Mouse (Mus musculus) lung, embryonic 15.5 days (tissue): ENCODE data around the gene Slmap. TPM values are rescaled to one million over a fixed set of nuclear protein-coding genes. Genes with fewer than 3 reads are reported as not detected.
"Not testable (repeated sequence)": the region's sequence is repeated elsewhere in the genome, so short reads cannot be mapped to it uniquely, and the experiment has no call there.

Experiments
- ATAC-seq: fragments of 200-750 bp; cut with Nextera tagmentation; 2 replicates; pipeline ENCODE4 v1.8.0; 2017; ENCODE audit warnings: moderate number of reproducible peaks, borderline replicate concordance; ENCODE audit not compliant: low FRiP score, low TSS enrichment; ENCODE audit errors: extremely low read depth
- H3K27ac ChIP-seq: fragments of 300-500 bp; sonication (generic); 2 replicates; pipeline ENCODE4 v1.5.1; 2015; ENCODE audit warnings: moderate library complexity, mild to moderate bottlenecking, inconsistent platforms
- H3K27me3 ChIP-seq: fragments of 300-500 bp; sonication (generic); 2 replicates; pipeline ENCODE4 v1.6.1; 2015; ENCODE audit warnings: inconsistent platforms
- H3K36me3 ChIP-seq: fragments of 300-500 bp; sonication (generic); 2 replicates; pipeline ENCODE4 v1.6.1; 2015; ENCODE audit warnings: inconsistent platforms
- H3K4me1 ChIP-seq: fragments of 300-500 bp; sonication (generic); 2 replicates; pipeline ENCODE4 v1.6.1; 2015; ENCODE audit warnings: inconsistent platforms
- H3K4me2 ChIP-seq: fragments of 300-500 bp; sonication (generic); 2 replicates; pipeline ENCODE4 v1.6.1; 2015; ENCODE audit warnings: inconsistent platforms, mild to moderate bottlenecking, moderate library complexity
- H3K4me3 ChIP-seq: fragments of 300-500 bp; sonication (generic); 2 replicates; pipeline ENCODE4 v1.5.1; 2015; ENCODE audit warnings: mild to moderate bottlenecking, inconsistent platforms
- H3K9ac ChIP-seq: fragments of 300-500 bp; sonication (generic); 2 replicates; pipeline ENCODE4 v1.6.1; 2015; ENCODE audit warnings: inconsistent platforms
- H3K9me3 ChIP-seq: fragments of 300-500 bp; sonication (generic); 2 replicates; pipeline ENCODE4 v1.6.1; 2016; ENCODE audit warnings: inconsistent platforms
- WGBS: fragments of 180-500 bp; shearing (Covaris S2); methylation state at CpG from one replicate; pipeline ENCODE4 v1.1.7; 2015; 5-methylcytosine and 5-hydroxymethylcytosine counted together
- polyA plus RNA-seq: library from polyadenylated mRNA; unstranded; fragments of >200 nt; fragmentation: Nextera tagmentation; extraction: Ambion mirVana; gene quantifications from 2 replicates; pipeline ENCODE4 v1.2.1, GENCODE M21; 2015

The Slmap gene
- polyA plus RNA-seq, 1 experiment from 2014 or later = 26.4 TPM

- Histone ChIP-seq H3K9me3 (no peaks in the 10 kb centered on the region), H3K27ac (no peak overlapping the region), H3K4me3 (no peak overlapping the region), H3K36me3 (peaks cover 13% of the 10 kb centered on the region), H3K9ac (no peak overlapping the region), H3K4me1 (no peaks in the 10 kb centered on the region), H3K27me3 (no peaks in the 10 kb centered on the region), H3K4me2 (no peak overlapping the region)
- ATAC-seq = no peak
- WGBS = 79% methylated on average over 2 of the region's 2 CpGs
Measured at GRCm38 (mm10) chr14:26431919-26432318, 102.8 kb downstream of the Slmap start.

DNA sequence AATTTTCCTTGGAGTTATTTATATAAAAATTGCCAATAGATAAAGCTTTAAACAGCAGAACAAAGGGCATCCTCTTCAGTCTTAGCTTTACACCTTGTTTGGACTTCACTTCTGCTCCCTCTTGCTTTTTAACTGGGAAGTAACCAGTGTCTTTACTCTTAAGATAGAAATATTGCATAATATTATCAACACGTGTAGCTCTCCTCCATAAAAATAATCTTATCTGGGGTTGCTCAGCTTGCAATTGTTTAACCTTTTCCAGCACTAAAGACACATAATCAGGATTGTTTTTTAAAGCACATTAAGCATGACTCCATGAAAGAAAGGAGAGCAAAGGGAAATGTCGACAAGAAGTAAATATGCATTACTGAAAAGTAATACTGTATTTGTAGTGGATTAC lies 114.5 kb downstream of the Slmap start:
- H3K27me3 ChIP-seq = no peaks in the 10 kb centered on the region
- ATAC-seq = no peak
- H3K4me1 ChIP-seq = no peaks in the 10 kb centered on the region
- H3K9ac ChIP-seq = no peak overlapping the region
- no peaks in the 10 kb centered on the region for H3K9me3 ChIP-seq
- no peak overlapping the region for H3K4me3 ChIP-seq
- H3K27ac ChIP-seq = no peak overlapping the region
- H3K4me2 ChIP-seq = no peak overlapping the region
- WGBS = 49% methylated on average over 2 of the region's 2 CpGs
- peaks cover 25% of the 10 kb centered on the region for H3K36me3 ChIP-seq

DNA sequence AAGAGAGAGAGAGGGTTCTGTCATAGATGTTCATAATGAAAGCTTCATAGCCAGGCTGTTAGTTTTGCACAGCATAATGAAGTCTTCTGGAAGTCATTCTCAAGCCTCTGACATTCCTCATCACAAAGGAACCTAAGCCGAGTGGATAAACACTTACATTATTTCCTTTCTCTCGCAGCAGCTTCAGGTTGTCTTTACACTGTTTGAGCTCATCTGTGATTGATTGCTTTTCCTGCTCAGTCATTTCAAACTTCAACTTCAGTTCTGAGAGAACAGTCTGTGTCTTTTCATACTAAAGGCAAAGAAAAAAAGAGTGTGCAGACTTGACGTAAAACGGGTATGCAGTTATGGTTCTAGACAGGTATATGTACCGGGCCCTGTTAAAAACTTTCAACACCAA lies 116.8 kb downstream of the Slmap start:
- Histone ChIP-seq H3K27me3 (no peaks in the 10 kb centered on the region), H3K4me2 (no peak overlapping the region), H3K9ac (no peak overlapping the region), H3K27ac (no peak overlapping the region), H3K4me1 (no peaks in the 10 kb centered on the region), H3K9me3 (no peaks in the 10 kb centered on the region), H3K4me3 (no peak overlapping the region), H3K36me3 (peaks cover 25% of the 10 kb centered on the region)
- no peak for ATAC-seq
- WGBS = 57% methylated on average over 5 of the region's 5 CpGs

DNA sequence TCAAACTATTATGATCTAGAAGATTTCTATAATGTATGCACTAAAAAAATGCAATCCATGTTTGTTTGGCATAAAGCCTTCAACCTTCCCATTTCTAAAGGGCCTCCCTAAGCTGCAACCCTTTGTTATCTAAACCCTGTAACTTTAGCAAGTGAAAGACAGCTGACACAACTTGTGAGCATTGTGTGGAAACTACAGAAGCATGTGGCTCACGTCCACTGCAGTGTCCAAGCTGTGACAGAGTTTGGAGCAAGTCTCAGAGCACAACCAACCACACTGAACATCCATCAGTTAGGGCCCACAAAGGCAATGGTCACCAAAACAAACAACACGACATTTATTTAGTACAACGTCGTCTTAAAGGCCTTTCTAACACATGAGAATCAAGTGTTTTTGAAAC lies 117.6 kb downstream of the Slmap start:
- 66% methylated on average over 4 of the region's 4 CpGs for WGBS
- H3K9ac ChIP-seq = no peak overlapping the region
- peaks cover 17% of the 10 kb centered on the region for H3K36me3 ChIP-seq
- no peaks in the 10 kb centered on the region for H3K9me3 ChIP-seq
- ATAC-seq = no peak
- H3K4me1 ChIP-seq = no peaks in the 10 kb centered on the region
- H3K27me3 ChIP-seq = no peaks in the 10 kb centered on the region
- H3K4me2 ChIP-seq = no peak overlapping the region
- H3K4me3 ChIP-seq = no peak overlapping the region
- no peak overlapping the region for H3K27ac ChIP-seq

- Histone ChIP-seq H3K4me3 (no peak overlapping the region), H3K9ac (no peak overlapping the region), H3K27me3 (no peaks in the 10 kb centered on the region), H3K4me2 (no peak overlapping the region), H3K9me3 (no peaks in the 10 kb centered on the region), H3K36me3 (0 out of 2 replicates have a peak, but pooled peaks cover 7% of the 10 kb centered on the region), H3K4me1 (no peaks in the 10 kb centered on the region), H3K27ac (no peak overlapping the region)
- ATAC-seq = no peak
- WGBS = 87% methylated on average over 1 of the region's 1 CpGs
Measured at GRCm38 (mm10) chr14:26413581-26413980, 121.2 kb downstream of the Slmap start.

- ATAC-seq = no peak
- WGBS = 92% methylated on average over 7 of the region's 7 CpGs
- no peaks in the 10 kb centered on the region for H3K4me1 ChIP-seq
- no peak overlapping the region for H3K9ac ChIP-seq
- no peaks in the 10 kb centered on the region for H3K27me3 ChIP-seq
- no peaks in the 10 kb centered on the region for H3K36me3 ChIP-seq
- no peak overlapping the region for H3K4me3 ChIP-seq
- no peaks in the 10 kb centered on the region for H3K9me3 ChIP-seq
- no peak overlapping the region for H3K27ac ChIP-seq
- no peak overlapping the region for H3K4me2 ChIP-seq
Measured at GRCm38 (mm10) chr14:26406746-26407145, 128.0 kb downstream of the Slmap start.

DNA sequence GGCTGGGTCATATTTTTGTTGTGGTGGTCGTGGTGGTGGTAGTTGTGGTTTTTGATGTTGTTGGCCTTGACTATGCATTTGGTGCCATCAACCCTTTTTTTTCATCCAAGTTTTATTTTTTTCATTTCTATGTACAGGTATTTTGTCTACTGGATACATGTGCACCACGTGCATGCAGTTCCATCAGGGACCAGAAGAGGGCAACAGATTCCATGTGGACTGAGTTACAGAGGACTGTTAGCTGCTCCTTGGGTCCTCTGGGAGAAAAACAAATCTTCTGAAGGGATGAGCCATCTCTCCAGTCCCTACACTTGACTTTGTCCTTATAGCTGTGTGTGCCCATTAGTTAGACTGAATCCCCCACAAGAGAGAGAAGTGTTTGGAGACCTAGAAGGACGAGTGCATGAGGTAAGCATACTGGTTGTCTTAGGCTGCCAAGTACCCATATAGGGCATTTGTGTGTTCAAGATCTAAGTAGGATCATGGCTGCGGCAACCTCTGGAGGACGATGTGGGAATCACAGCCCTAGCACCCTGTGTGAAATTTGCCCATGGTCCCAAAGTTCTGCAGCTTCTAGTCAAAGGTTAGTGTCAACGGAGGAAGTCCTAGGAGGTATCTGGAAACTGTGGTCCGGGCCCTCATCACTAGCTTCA lies 136.1 kb downstream of the Slmap start:
- H3K4me2 ChIP-seq = no peak overlapping the region
- H3K9ac ChIP-seq = no peak overlapping the region
- no peaks in the 10 kb centered on the region for H3K27me3 ChIP-seq
- H3K36me3 ChIP-seq = no peaks in the 10 kb centered on the region
- H3K4me3 ChIP-seq = no peak overlapping the region
- no peak overlapping the region for H3K27ac ChIP-seq
- no peaks in the 10 kb centered on the region for H3K9me3 ChIP-seq
- no peaks in the 10 kb centered on the region for H3K4me1 ChIP-seq
- WGBS = 94% methylated on average over 7 of the region's 7 CpGs
- ATAC-seq = no peak

DNA sequence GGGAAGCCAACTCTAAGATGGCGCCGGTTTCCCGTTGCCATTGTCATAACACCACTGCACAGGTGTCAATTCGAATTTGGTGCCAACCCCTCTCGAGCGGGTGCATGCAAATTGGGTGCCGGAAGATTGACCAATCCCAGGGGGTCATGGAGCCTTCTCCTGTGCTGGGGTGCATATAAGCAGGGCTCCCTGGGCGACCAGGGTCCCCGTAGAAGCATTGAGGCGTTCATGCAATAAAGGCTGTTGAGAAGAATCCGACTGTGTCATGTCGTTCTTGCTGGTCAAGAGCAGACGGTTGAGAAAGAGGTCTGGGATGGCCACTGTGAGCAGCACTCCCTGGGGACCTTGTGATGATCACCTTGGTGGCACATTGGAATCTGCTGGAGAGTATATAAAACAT lies 142.9 kb downstream of the Slmap start:
- 92% methylated on average over 13 of the region's 13 CpGs for WGBS
- H3K4me2 ChIP-seq = no peak overlapping the region
- H3K4me1 ChIP-seq = no peaks in the 10 kb centered on the region
- H3K9ac ChIP-seq = no peak overlapping the region
- no peak for ATAC-seq
- H3K27ac ChIP-seq = no peak overlapping the region
- no peaks in the 10 kb centered on the region for H3K9me3 ChIP-seq
- H3K36me3 ChIP-seq = no peaks in the 10 kb centered on the region
- no peaks in the 10 kb centered on the region for H3K27me3 ChIP-seq
- H3K4me3 ChIP-seq = no peak overlapping the region

GRCm38 (mm10) chr14:26388961-26389360 lies 145.8 kb downstream of the Slmap start:
- not testable (repeated sequence) for H3K27ac ChIP-seq, ATAC-seq, H3K36me3 ChIP-seq, H3K9me3 ChIP-seq, H3K27me3 ChIP-seq, H3K9ac ChIP-seq, H3K4me1 ChIP-seq, H3K4me2 ChIP-seq, H3K4me3 ChIP-seq
- 81% methylated on average over 2 of the region's 2 CpGs for WGBS

DNA sequence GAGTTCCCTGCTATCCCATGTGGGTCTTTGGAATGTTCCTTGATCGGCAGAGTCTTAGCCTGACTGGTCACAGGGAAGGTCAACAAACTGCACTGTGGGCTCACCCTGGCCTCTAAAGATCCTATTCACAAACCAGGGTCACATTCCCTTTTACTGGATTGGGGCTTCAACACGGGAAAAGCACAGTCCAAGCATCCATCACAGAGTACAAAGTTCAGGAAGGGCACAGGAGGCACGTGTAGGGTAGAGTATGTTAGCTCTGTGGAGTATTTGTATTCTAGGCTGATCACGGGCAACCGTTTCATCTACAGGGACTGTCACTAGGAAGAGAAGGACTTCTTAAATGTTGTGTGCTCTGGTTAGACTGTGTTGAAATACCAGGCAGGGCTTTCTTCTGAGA lies 147.7 kb downstream of the Slmap start:
- H3K9me3 ChIP-seq, H3K36me3 ChIP-seq, H3K4me1 ChIP-seq, H3K27ac ChIP-seq, H3K4me3 ChIP-seq, ATAC-seq, H3K9ac ChIP-seq, H3K27me3 ChIP-seq, H3K4me2 ChIP-seq: not testable (repeated sequence)
- 31% methylated on average over 5 of the region's 5 CpGs for WGBS

DNA sequence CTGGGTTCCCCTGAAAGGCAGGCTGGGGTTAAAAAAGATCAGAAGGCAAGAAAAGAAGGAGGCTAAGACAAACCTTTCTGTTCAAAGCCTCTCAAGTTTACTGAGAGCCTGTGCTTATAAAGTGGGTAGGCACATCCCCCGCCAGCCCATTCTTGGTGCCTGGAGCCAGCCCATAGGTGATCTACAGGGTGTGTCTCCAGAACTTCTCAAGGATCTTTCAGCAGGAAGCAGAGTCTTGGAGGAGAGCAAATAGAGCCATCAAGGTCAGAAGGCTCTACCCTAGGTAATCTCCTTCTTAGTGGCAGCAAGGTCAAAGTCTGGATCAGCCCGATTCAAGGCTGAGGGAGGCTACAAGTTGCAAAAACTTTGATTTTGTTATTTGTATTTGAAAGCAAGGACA lies 149.1 kb downstream of the Slmap start:
- not testable (repeated sequence) for H3K4me1 ChIP-seq, H3K27me3 ChIP-seq, H3K4me2 ChIP-seq, H3K36me3 ChIP-seq, ATAC-seq, H3K27ac ChIP-seq, H3K4me3 ChIP-seq, H3K9ac ChIP-seq, H3K9me3 ChIP-seq
- WGBS = 75% methylated on average over 2 of the region's 2 CpGs

DNA sequence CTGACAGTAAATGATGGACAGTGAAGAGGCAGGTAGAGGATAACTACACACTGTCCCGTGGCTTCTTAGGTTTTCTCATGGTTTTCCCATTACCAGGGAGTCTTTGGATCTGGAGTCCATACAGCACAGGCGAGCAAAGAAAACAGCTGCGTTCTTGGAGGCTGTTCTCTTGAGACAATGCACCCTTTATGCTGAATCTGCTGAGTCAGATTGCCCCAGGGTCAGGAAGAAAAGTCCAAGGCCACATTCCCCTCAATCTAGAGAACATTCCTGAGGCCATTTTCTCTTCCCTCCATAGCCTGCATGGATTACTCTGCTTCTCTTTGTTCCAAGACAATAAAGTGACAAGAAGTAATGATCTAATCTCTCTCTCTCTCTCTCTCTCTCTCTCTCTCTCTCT lies 155.7 kb downstream of the Slmap start:
- no peak overlapping the region for H3K27ac ChIP-seq
- ATAC-seq = no peak
- no peak overlapping the region for H3K9ac ChIP-seq
- no peaks in the 10 kb centered on the region for H3K9me3 ChIP-seq
- no peaks in the 10 kb centered on the region for H3K4me1 ChIP-seq
- H3K36me3 ChIP-seq = no peaks in the 10 kb centered on the region
- no peak overlapping the region for H3K4me2 ChIP-seq
- H3K27me3 ChIP-seq = no peaks in the 10 kb centered on the region
- WGBS = 42% methylated on average over 3 of the region's 3 CpGs
- H3K4me3 ChIP-seq = no peak overlapping the region

GRCm38 (mm10) chr14:26376652-26377051 lies 158.1 kb downstream of the Slmap start:
- no peaks in the 10 kb centered on the region for H3K36me3 ChIP-seq
- H3K4me1 ChIP-seq = no peaks in the 10 kb centered on the region
- H3K9ac ChIP-seq = no peak overlapping the region
- H3K4me3 ChIP-seq = no peak overlapping the region
- ATAC-seq = no peak
- no peak overlapping the region for H3K27ac ChIP-seq
- WGBS = 4% methylated on average over 2 of the region's 2 CpGs
- H3K4me2 ChIP-seq = no peak overlapping the region
- no peaks in the 10 kb centered on the region for H3K27me3 ChIP-seq
- H3K9me3 ChIP-seq = no peaks in the 10 kb centered on the region
